Mouse (Mus musculus) right cerebral cortex, postnatal 36 days (tissue): Measurements from ENCODE around the gene Olfr1373.
"Not testable (repeated sequence)": the region's sequence is repeated elsewhere in the genome, so short reads cannot be mapped to it uniquely, and the experiment has no call there.

Experiments used
- DNase-seq, 2 experiments: peaks; one replicate each; pipeline ENCODE4 v3.0.0; 2022; ENCODE audit warnings: low spot score in 2 of 2, mixed read lengths in 1 of 2

Gene Olfr1373

GRCm38 (mm10) chr11:52145428-52145827, at the start of gene Olfr1373:
Gene Olfr1373 (minus strand): TSS chr11:52145528.
- not testable (repeated sequence) for DNase-seq

GRCm38 (mm10) chr11:52180651-52181050, 35.3 kb upstream of the Olfr1373 start:
- DNase-seq, result not testable (repeated sequence)

DNA sequence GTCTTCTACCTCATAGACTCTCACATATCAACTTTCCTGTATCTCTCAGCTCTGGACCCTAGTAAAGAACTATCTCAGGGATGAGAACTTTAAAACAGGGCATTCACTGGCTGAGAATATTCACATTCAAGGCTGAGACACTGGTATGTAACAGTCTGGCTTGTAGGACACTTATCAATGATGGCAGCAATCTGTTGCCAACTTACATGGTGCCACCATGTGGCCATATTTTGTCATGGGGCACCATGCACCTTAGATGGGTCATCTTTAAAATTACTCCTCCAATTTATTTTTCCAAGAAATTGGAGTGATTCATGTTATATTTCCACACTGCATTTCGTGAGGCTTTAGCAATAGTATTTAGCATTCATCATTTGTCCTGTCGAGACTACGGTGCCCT, 34.6 kb upstream of the Olfr1373 start:
- DNase-seq, result not testable (repeated sequence)

DNA sequence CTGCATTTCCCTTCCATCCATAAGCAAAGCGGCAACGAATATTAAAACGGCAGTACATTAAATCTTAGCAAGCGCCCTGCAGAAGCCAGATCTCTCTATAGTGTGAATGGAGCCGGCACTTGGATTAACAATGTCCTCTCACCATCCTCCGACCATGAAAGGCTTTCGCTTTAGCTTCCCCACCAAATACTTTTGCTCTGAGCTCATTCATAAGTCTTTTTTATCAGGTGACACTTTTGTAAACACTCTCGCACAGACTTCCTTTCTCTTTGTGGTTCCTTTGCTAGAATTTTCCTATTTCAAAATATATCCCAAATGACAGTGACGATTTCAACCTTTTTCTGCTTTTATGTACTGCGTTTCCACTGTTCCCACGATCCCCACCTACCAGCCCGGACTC, 23.1 kb upstream of the Olfr1373 start:
- no peak for DNase-seq

- not testable (repeated sequence) for DNase-seq
Measured at GRCm38 (mm10) chr11:52167901-52168302, 22.6 kb upstream of the Olfr1373 start.

DNA sequence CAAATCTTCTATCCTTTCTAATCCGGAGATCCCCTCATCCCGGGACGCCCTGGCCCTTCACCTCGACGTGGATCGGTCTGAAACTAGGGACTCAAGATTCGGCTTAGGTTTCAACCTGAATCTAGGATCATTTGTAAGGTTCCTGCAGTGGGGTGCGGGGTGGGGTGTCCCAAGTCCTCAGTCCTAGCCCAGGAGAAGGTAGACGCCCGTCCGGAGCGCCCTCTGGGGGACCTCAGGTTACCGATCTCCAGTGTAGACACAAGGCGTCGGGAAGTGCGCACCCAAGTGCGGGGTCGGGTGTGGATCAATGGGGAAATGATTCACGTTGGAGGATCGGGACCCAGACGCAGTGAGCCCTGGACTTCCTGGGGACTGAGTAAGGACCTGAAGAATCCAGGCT, 21.8 kb upstream of the Olfr1373 start:
- DNase-seq, result no peak

- no peak for DNase-seq
Measured at GRCm38 (mm10) chr11:52163926-52164325, 18.6 kb upstream of the Olfr1373 start.

DNA sequence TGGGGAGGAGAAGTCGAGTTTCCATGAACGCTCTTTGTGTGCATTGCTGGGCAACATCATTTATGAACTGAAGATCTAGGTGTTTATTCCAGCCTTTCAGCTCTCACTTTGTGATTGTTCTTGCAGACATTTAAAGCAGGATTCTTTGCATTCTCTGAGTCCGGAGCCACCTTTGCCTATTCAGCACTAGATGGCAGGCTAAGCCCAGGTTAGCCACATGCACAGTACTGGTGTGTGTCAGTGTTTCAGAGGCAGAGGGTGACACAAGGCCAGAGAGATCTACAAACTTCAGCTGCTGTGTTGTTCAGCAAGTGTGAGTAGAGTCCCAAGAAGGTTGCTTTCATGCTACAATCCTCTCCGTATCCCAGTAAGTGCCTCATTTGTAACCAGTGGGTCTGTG, 1.7 kb downstream of the Olfr1373 start:
- DNase-seq, result peak; percentile 35 to 39

DNA sequence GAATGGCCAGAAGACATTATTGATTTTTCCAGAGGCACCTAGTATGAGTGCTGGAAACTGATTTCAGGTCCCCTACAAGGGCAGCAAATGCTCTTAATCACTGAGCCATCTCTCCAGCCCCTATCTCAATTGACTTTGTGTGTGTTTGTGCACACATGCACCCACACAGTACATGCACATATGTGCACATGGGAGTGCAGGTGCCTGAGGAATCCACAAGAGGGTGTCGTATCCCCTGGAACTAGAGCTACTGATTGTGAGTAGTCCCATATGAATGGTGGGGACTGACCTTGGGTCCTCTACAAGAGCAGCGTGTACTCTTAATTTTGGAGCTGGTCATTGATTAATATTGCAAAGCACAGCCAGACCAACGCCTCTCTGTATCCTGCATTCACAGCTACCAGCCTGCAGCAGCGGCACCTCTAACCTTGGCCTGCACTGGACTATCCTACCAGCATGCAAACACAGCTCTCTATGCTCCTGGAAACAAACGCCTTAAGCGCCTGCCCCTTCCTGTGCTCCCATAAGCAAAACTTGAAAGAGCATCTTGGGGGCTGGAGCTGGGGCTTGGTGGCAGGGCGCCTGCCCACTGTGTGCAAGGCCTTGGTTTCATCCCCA, 14.8 kb downstream of the Olfr1373 start:
- DNase-seq, result no peak

DNA sequence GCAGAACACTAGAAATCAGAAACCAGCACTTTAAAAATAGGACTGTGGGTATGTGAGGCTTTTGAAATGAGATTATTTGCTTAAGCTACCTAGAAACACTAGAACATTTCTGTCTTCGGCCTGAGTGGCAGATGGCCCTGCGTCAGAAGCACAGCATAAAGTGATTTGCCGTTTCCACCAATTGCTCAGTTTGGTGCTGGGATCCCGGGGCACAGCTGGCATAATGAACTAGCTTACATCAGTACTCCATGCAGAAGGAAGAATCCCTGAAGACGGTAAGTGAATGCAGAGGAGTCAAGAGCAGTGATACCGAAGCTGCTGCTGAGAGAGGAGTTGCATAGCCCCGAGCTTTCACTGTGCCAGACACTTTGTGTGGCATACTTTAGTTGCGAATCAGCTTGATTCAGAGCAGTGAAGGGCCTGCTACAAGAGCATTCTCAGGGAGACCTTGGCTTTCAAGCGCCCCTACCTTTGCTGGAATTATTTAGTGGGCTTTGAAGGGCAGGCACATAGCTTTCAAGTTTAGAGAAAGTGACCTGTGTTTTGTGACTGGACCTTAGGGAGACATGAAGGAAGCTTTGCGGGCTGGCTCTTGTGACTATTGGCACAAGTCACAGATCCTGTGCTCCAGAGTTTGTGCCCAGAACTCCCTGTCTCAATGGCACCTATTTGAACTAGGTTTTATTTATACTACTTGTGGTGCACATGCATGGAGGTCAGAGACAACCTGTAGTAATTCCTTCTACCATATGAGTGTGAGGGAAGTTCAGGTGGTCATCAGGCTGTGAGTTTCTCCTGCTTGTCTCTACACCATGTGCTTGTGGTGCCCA, 15.5 kb downstream of the Olfr1373 start:
- DNase-seq, result peak; percentile 74 to 89

GRCm38 (mm10) chr11:52129171-52129570, 16.2 kb downstream of the Olfr1373 start:
- peak in 1 of 2 experiments; percentile 17 for DNase-seq

DNA sequence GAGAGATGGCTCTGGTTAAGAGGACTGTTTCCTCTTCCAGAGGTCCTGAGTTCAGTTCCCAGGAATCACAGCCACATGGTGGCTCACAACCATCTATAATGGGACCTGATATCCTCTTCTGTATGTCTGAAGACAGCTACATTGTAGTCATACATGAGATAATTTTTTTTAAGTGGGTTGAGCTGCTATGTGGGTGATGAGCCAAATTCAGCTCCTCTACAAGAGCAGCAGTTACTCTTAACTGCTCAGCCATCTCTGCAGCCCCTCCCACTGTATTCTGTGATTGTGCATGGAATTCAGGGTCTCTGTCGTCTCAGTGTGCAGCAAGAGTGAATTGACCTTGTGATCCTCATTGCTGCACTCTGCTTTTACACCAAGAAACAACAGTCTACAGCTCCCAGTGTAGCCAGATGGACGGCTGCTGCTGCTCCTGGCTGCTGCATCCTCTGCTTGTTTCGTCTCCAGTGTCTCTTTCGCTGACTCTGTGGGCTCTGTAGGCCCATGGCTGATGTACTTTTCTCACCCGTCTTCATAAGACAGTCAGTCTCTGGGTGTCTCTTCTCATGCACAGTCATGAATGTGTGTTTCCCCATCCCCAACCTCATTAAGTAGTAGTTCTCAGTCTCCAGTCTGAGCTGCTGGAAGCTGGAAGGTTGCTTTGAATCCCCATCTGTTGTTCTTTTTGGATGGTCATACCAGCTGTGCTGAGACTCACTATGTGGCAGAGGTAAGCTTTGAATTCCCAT, 16.8 kb downstream of the Olfr1373 start:
- DNase-seq, result peak; percentile 24 to 37

DNA sequence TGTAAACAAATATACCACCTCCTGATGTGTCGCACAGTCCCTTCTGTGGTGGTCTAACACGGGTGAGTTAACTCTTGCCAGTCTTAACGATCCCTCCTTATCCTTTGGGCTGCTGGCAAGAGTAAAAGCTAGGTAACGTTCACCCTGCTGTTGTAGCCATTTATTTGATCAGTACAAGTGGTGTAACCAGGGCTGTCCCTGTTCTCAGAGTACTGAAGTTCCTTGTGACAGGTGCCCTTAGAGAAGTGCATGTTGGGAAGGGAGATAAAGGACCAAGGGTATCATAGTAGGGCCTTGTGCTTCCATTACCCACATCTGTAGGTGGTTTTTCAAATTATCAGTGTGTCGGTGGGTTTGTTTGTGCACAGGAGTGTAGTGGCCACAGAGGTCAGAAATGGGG, 17.6 kb downstream of the Olfr1373 start:
- DNase-seq, result no peak

GRCm38 (mm10) chr11:52127169-52127568, 18.2 kb downstream of the Olfr1373 start:
- DNase-seq, result no peak

DNA sequence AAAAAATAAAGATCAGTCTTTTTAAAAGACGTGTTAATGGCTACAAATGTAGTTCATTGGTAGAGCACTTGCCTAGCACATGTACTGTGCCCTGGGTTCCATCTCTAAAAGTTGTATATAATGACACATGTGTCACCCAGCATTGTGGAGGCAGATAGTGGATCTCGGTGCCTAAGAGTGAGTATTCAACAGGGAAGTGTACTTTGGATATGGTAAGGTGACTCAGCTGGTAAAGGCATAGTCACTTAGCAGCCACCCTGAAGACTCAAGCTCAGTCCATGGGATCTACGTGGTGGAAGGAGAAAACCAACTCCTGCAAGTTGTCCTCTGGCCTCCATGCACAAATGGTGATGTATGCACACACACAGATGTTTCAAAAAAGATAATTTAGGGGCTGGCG, 20.9 kb downstream of the Olfr1373 start:
- DNase-seq, result no peak

GRCm38 (mm10) chr11:52122045-52122444, 23.3 kb downstream of the Olfr1373 start:
- DNase-seq, result no peak

DNA sequence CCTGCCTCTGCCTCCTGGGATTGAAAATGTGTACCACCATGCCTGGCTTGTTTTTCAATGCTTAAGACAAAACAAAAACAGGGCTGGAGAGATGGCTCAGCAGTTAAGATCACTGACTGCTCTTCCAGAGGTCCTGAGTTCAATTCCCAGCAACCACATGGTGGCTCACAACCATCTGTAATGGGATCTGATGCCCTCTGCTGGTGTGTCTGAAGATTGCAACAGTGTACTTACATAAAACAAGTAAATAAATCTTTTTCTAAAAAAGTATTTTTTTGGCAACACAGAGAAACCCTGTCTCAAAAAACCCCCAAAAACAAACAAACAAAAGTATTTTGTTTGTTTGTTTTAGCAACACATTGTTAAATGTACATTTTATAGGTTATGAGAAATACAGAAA, 24.9 kb downstream of the Olfr1373 start:
- not testable (repeated sequence) for DNase-seq

DNA sequence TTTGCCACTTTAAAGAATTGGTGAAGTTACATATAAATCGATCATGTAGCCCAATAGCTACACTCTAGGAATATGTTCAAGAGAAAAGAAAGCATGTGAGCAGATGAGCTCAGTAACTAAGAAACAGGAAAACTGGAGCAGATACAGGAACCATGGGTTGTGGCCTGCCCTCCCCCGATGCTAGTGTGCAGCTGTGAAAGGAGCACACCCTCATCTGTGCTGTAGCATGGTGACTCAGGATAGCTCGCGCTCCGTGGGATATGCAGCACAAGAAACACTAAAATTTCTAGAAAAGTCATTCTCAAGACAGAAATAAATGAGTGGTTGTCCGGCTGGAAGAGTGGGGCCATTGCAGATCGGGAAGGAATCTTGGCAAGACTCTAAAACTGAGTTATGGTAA, 28.2 kb downstream of the Olfr1373 start:
- DNase-seq, result no peak

DNA sequence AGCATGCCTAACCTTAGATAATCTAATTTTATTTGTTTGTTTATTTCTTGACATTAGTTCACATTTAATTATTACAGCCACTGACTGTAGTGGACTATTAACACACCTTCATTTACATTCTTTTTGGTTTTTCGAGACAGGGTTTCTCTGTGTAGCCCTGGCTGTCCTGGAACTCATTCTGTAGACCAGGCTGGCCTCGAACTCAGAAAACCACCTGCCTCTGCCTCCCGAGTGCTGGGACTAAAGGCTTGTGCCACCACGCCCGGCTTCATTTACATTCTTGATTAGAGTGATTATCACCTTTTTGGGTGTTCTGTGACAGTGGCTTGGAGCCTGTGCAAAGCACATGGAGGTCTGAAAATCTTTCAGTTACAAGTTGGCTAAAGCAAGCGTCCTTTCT, 29.2 kb downstream of the Olfr1373 start:
- not testable (repeated sequence) for DNase-seq

GRCm38 (mm10) chr11:52115479-52115878, 29.8 kb downstream of the Olfr1373 start:
- DNase-seq, result no peak

DNA sequence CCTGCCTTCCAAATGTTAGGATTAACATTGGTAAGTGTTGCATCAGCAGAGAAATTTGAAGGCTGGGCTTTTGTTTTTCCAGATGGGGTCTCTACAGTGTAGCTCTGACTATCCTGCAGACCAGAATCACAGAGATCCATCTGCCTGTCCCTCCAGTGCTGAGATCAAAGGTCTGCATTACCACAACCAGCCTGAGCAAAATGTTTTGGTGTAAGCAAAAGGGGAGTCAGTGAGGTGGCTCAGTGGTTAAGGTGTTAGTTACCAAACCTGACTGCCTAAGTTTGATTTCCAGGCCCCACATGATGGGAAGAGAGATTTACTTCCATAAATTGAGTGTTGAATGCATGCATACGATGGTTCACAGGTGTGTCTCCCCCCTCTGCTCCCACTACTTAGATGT, 35.9 kb downstream of the Olfr1373 start:
- no peak for DNase-seq

GRCm38 (mm10) chr11:52108796-52109195, 36.5 kb downstream of the Olfr1373 start:
- no peak for DNase-seq
